Mouse (Mus musculus) neural tube, embryonic 14.5 days (tissue): ENCODE measurements around the gene Ugt1a6a. TPM values are rescaled to one million over a fixed set of nuclear protein-coding genes. Genes with fewer than 3 reads are reported as not detected.
"Not testable (repeated sequence)": the region's sequence is repeated elsewhere in the genome, so short reads cannot be mapped to it uniquely, and the experiment has no call there.

Experiments used
- ATAC-seq: fragments of 200-750 bp; cut with Nextera tagmentation; 2 replicates; pipeline ENCODE4 v1.8.0; 2017; ENCODE audit warnings: low read depth, mild to moderate bottlenecking, moderate TSS enrichment, moderate library complexity
- H3K27ac ChIP-seq: fragments of 300-500 bp; sonication (generic); 2 replicates; pipeline ENCODE4 v1.5.1; 2014; ENCODE audit warnings: low read depth, mild to moderate bottlenecking, control low read depth, low read length, moderate library complexity, mixed read lengths
- H3K27me3 ChIP-seq: fragments of 300-500 bp; sonication (generic); 2 replicates; pipeline ENCODE4 v1.6.1; 2014; ENCODE audit warnings: low read length; ENCODE audit not compliant: control insufficient read depth, insufficient read depth
- H3K36me3 ChIP-seq: fragments of 300-500 bp; sonication (generic); 2 replicates; pipeline ENCODE4 v1.6.1; 2014; ENCODE audit warnings: low read length, mixed read lengths; ENCODE audit not compliant: control insufficient read depth, insufficient read depth
- H3K4me1 ChIP-seq: fragments of 300-500 bp; sonication (generic); 2 replicates; pipeline ENCODE4 v1.6.1; 2014; ENCODE audit warnings: low read length; ENCODE audit not compliant: control insufficient read depth, insufficient read depth
- H3K4me2 ChIP-seq: fragments of 300-500 bp; sonication (generic); 2 replicates; pipeline ENCODE4 v1.6.1; 2014; ENCODE audit warnings: mild to moderate bottlenecking, low read depth, low read length, control low read depth
- H3K4me3 ChIP-seq: fragments of 300-500 bp; sonication (generic); 2 replicates; pipeline ENCODE4 v1.5.1; 2014; ENCODE audit warnings: low read depth, low read length, control low read depth, mixed read lengths
- H3K9ac ChIP-seq: fragments of 300-500 bp; sonication (generic); replicated peaks from 2 replicates; pipeline ENCODE4 v1.6.1; 2014; ENCODE audit warnings: low read depth, mild to moderate bottlenecking, control low read depth, low read length, mixed read lengths
- H3K9me3 ChIP-seq: fragments of 300-500 bp; sonication (generic); 2 replicates; pipeline ENCODE4 v1.6.1; 2016; ENCODE audit warnings: low read length; ENCODE audit not compliant: control insufficient read depth
- WGBS: fragments of 180-500 bp; shearing (Covaris S2); extraction: QIAGEN DNeasy Blood & Tissue Kit; methylation state at CpG from one replicate; pipeline ENCODE4 v1.1.7; 2014; 5-methylcytosine and 5-hydroxymethylcytosine counted together
- polyA plus RNA-seq: library from polyadenylated mRNA; unstranded; fragments of >200 nt; fragmentation: Nextera tagmentation; extraction: Ambion mirVana; gene quantifications from 2 replicates; pipeline ENCODE4 v1.2.1, GENCODE M21; 2014

The Ugt1a6a gene
- polyA plus RNA-seq, 1 experiment from 2014 or later: 0.76 TPM

GRCm38 (mm10) chr1:88145278-88145677 is 10.7 kb downstream of the Ugt1a6a start:
- not testable (repeated sequence) for H3K4me1 ChIP-seq, H3K27ac ChIP-seq, H3K36me3 ChIP-seq, H3K4me3 ChIP-seq, H3K27me3 ChIP-seq, H3K9me3 ChIP-seq, ATAC-seq, H3K4me2 ChIP-seq, H3K9ac ChIP-seq
- WGBS: 75% methylated on average over 2 of the region's 2 CpGs

DNA sequence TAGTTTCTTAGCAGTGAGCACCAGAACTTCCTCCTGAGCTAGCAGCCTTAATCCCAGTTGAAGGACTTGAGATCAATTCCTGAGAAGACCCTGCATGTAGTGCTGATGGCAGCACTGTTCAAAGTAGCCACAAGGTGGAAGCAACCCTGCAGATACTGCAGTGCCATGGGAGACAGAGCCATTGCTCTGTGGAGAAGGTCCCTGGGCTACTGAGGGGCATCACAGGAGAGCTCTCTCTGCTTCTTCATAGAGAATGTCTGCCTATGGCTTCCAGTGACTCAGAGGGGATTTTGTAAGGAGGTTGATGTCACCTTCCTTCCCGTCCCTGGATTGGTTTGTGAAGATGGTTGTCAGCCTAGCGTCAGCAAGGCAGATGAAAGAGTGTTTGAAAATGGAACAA is 15.5 kb downstream of the Ugt1a6a start:
- H3K27me3 ChIP-seq, H3K9me3 ChIP-seq, H3K36me3 ChIP-seq, H3K9ac ChIP-seq, ATAC-seq, H3K4me2 ChIP-seq, H3K27ac ChIP-seq, H3K4me1 ChIP-seq, H3K4me3 ChIP-seq: not testable (repeated sequence)
- 77% methylated on average over 2 of the region's 2 CpGs for WGBS

DNA sequence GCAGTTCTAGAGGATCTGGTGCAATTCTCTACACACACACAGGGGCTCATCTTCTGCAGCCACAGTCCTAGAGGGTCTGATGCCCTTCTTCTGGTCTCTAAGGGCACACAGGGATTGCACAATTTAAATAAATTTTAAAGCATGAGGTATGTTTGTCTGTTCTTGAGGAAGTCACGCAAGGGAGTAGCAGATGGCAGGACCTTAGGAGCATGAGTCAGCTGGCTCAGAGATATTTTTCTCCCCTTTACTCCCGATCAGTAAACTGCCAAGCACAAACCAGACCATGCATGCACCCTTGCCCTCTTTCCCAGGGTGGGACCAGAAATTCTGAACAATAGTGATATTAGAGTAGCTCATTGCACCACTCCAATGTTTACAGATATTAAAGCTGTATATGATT is 23.8 kb downstream of the Ugt1a6a start:
- ATAC-seq: no peak
- 87% methylated on average over 2 of the region's 2 CpGs for WGBS

DNA sequence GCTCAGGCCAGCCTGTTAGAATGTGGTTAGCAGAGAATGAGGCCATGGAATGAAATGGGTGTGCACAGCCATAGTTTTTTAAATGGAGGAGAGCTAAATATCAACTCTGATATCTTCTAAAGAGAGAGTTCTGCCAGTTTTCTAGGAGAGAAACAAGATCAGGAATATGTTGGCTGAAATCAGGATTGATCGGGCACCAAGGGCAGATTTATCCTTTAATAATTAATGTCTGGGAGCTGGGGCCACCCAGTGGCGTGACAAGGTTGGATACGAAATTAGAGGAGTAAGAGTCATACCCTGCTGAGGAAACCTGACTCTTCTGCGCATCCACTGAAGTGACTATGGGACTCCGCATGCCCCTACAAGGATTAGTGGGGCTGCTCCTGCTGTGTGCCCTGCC is 31.1 kb downstream of the Ugt1a6a start, which contains the start of gene Ugt1a5:
Ugt1a5 (plus strand) TSS at position 302 of the 400 bp plus-strand sequence.
- H3K36me3 ChIP-seq: no peaks in the 10 kb centered on the region
- H3K27ac ChIP-seq: no peak within 1 kb of the TSS
- no peak for ATAC-seq
- H3K4me1 ChIP-seq: no peaks in the 10 kb centered on the region
- no peaks in the 10 kb centered on the region for H3K9me3 ChIP-seq
- no peaks in the 10 kb centered on the region for H3K27me3 ChIP-seq
- no peak within 1 kb of the TSS for H3K9ac ChIP-seq
- 81% methylated on average over 5 of the region's 5 CpGs for WGBS
- H3K4me3 ChIP-seq: no peak within 1 kb of the TSS
- no peak within 1 kb of the TSS for H3K4me2 ChIP-seq

More for the DNA sequence above, 23.8 kb downstream of the Ugt1a6a start:
- Histone ChIP-seq H3K27ac (no peak overlapping the region), H3K4me2 (no peak overlapping the region), H3K36me3 (no peaks in the 10 kb centered on the region), H3K9me3 (no peaks in the 10 kb centered on the region), H3K4me3 (no peak overlapping the region), H3K4me1 (no peaks in the 10 kb centered on the region), H3K9ac (no peak overlapping the region), H3K27me3 (no peaks in the 10 kb centered on the region)

GRCm38 (mm10) chr1:88172190-88172589 is 37.6 kb downstream of the Ugt1a6a start:
- WGBS: 93% methylated on average over 5 of the region's 7 CpGs
- H3K4me2 ChIP-seq, H3K9me3 ChIP-seq, H3K36me3 ChIP-seq, H3K27me3 ChIP-seq, H3K4me1 ChIP-seq, ATAC-seq, H3K27ac ChIP-seq, H3K9ac ChIP-seq, H3K4me3 ChIP-seq: not testable (repeated sequence)

DNA sequence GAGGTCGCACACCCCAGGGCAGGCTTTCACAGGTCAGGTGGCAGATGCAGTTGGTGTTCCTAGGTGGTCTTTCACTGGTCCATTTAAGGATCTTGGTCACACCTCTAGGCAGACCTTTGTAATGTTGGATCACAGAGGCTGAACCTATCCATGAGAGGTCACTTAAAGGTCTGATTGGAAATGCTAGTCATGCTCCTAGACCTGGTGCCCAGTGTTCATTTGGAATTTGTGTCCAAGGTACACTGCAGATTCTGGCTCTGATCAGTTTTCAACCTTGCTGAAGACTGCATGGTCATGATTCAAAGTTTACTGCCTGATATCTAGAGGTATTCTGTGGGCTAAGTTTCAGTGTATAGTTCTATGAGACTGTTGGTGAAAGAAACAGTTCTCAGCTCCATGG is 45.0 kb downstream of the Ugt1a6a start:
- no peak overlapping the region for H3K27ac ChIP-seq
- H3K4me2 ChIP-seq: no peak overlapping the region
- no peak overlapping the region for H3K9ac ChIP-seq
- H3K4me1 ChIP-seq: no peaks in the 10 kb centered on the region
- no peak for ATAC-seq
- H3K36me3 ChIP-seq: no peaks in the 10 kb centered on the region
- no peaks in the 10 kb centered on the region for H3K27me3 ChIP-seq
- no peaks in the 10 kb centered on the region for H3K9me3 ChIP-seq
- H3K4me3 ChIP-seq: no peak overlapping the region
- 85% methylated on average over 1 of the region's 1 CpGs for WGBS

- no peaks in the 10 kb centered on the region for H3K9me3 ChIP-seq
- no peaks in the 10 kb centered on the region for H3K4me1 ChIP-seq
- no peak overlapping the region for H3K9ac ChIP-seq
- no peaks in the 10 kb centered on the region for H3K36me3 ChIP-seq
- H3K27me3 ChIP-seq: no peaks in the 10 kb centered on the region
- WGBS: 92% methylated on average over 5 of the region's 5 CpGs
- H3K4me3 ChIP-seq: no peak overlapping the region
- H3K27ac ChIP-seq: no peak overlapping the region
- no peak for ATAC-seq
- no peak overlapping the region for H3K4me2 ChIP-seq
Observed at GRCm38 (mm10) chr1:88186325-88186935, 51.8 kb downstream of the Ugt1a6a start.

GRCm38 (mm10) chr1:88192136-88192535 is 57.5 kb downstream of the Ugt1a6a start:
- Histone ChIP-seq H3K4me2 (no peak overlapping the region), H3K4me1 (no peaks in the 10 kb centered on the region), H3K9me3 (no peaks in the 10 kb centered on the region), H3K27ac (no peak overlapping the region), H3K27me3 (no peaks in the 10 kb centered on the region), H3K36me3 (no peaks in the 10 kb centered on the region), H3K4me3 (no peak overlapping the region), H3K9ac (no peak overlapping the region)
- ATAC-seq: no peak
- 75% methylated on average over 3 of the region's 3 CpGs for WGBS

DNA sequence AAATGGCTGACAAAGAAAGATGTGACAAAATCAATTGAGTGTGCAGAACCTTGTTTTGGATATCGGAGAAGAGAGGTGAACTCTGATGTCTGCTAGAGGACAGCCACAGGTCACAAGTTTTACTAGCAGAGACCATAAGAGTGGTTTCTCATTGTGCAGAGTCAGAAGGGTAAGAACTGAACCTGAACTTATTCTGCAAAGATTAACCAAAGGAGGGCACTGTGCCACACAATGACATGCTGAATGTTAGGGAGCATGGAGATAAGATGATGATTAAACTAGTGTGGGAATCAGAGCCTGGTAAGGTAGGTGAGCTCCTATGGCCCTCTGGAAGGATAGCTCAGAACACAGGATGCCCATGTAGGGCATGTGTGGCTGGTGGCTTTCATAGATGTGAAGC is 61.1 kb downstream of the Ugt1a6a start:
- no peak overlapping the region for H3K4me2 ChIP-seq
- no peak overlapping the region for H3K27ac ChIP-seq
- no peak overlapping the region for H3K9ac ChIP-seq
- H3K9me3 ChIP-seq: no peaks in the 10 kb centered on the region
- 74% methylated on average over 1 of the region's 1 CpGs for WGBS
- no peaks in the 10 kb centered on the region for H3K4me1 ChIP-seq
- no peak for ATAC-seq
- H3K36me3 ChIP-seq: no peaks in the 10 kb centered on the region
- H3K27me3 ChIP-seq: no peaks in the 10 kb centered on the region
- no peak overlapping the region for H3K4me3 ChIP-seq
